Mouse (Mus musculus): ENCODE data around the gene Armc3.
A peak's percentile ranks its signal among the peaks of the same experiment; 100 is the strongest.
"Not testable (repeated sequence)": the region's sequence is repeated elsewhere in the genome, so short reads cannot be mapped to it uniquely, and the experiment has no call there.

Gene Armc3

GRCm38 (mm10) chr2:19275602-19276539 lies 76.8 kb downstream of the Armc3 start:
- DNase-seq: peak; percentile 94 to 98

GRCm38 (mm10) chr2:19280331-19280730 lies 81.2 kb downstream of the Armc3 start:
- peak; percentile 73 to 78 for DNase-seq

GRCm38 (mm10) chr2:19292366-19292765 lies 93.3 kb downstream of the Armc3 start:
- no peak for DNase-seq

- DNase-seq: no peak
Measured at GRCm38 (mm10) chr2:19300345-19301089, 101.4 kb downstream of the Armc3 start.

- no peak for DNase-seq
Measured at GRCm38 (mm10) chr2:19301251-19301650, 102.1 kb downstream of the Armc3 start.

GRCm38 (mm10) chr2:19303087-19303486 lies 104.0 kb downstream of the Armc3 start:
- not testable (repeated sequence) for DNase-seq

- no peak for DNase-seq
Measured at GRCm38 (mm10) chr2:19310498-19310897, 111.4 kb downstream of the Armc3 start.

- no peak for DNase-seq
Measured at GRCm38 (mm10) chr2:19316056-19316455, 117.0 kb downstream of the Armc3 start.

GRCm38 (mm10) chr2:19316691-19317090 lies 117.6 kb downstream of the Armc3 start:
- DNase-seq: no peak

GRCm38 (mm10) chr2:19317151-19317812 lies 118.2 kb downstream of the Armc3 start:
- DNase-seq: not testable (repeated sequence)

GRCm38 (mm10) chr2:19318499-19318898 lies 119.4 kb downstream of the Armc3 start:
- DNase-seq: no peak

- DNase-seq: no peak
Measured at GRCm38 (mm10) chr2:19319284-19319683, 120.2 kb downstream of the Armc3 start.

- DNase-seq: no peak
Measured at GRCm38 (mm10) chr2:19322448-19322847, 123.3 kb downstream of the Armc3 start.

GRCm38 (mm10) chr2:19326376-19326775 lies 127.3 kb downstream of the Armc3 start:
- no peak for DNase-seq

GRCm38 (mm10) chr2:19327811-19328210 lies 128.7 kb downstream of the Armc3 start:
- DNase-seq: no peak

GRCm38 (mm10) chr2:19343901-19344635 lies 145.0 kb downstream of the Armc3 start:
- peak; percentile 73 to 76 for DNase-seq

GRCm38 (mm10) chr2:19344636-19345413 lies 145.7 kb downstream of the Armc3 start:
- DNase-seq: peak; percentile 97 to 98

GRCm38 (mm10) chr2:19345414-19345964 lies 146.4 kb downstream of the Armc3 start:
- DNase-seq: peak in 1 of 2 experiments; percentile 24

GRCm38 (mm10) chr2:19348454-19348853 lies 149.4 kb downstream of the Armc3 start:
- DNase-seq: no peak

- no peak for DNase-seq
Measured at GRCm38 (mm10) chr2:19350167-19350566, 151.1 kb downstream of the Armc3 start.

- DNase-seq: no peak
Measured at GRCm38 (mm10) chr2:19351615-19352253, 152.6 kb downstream of the Armc3 start.
